Mouse (Mus musculus) thymus, postnatal 10 days (tissue): ENCODE results near the gene Flt1.
A peak's percentile ranks its signal among the peaks of the same experiment; 100 is the strongest.

Source experiments
- DNase-seq, 2 experiments: peaks; one replicate each; pipeline ENCODE4 v3.0.0; 2021; ENCODE audit warnings: low spot score in 2 of 2

The Flt1 gene

DNA sequence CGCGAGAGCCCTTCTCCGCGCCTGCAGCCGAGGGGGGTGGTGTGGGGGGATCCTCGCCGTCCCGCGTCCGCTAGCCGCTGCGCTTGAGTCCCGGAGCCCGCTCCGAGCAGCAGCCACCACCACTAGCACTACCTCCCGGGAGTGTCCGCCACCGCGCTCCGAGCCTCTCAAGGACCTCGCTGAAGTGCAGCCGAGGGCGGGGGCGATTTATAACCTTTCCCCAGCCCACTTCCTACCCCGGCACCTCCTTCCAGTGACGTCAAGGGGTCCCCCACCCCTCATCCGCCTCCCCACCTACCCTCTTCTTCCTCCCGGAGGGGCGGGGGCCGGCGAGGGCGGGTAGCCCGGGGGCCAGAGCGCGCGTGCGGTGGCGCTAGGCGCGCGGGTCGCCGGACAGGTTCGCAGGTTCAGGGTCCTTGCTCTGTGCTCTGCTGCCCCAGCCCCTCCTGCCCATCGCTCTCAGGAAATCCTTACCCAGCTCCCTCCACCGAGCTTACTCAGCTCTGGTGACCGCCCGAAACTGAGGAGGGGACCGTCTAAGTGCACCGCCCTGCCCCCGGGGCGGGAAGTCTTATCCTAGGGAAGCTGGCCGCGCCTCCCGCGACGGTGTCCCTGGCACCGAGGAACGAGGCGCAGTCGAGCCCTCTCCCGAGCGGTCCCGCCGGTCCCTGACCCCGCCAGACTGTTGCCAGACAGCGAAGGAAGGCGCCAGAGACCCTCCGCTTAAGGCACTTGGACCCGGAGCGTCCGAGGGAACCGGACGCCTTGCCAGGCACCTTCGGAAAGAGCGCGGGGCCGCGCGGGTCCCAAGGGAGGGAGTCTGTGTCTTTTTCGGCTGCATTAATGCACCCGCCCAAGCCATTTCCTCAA, at the start of gene Flt1:
Gene Flt1, minus strand, starts transcription at position 181 of the 870 bp plus-strand sequence.
- no peak for DNase-seq

DNA sequence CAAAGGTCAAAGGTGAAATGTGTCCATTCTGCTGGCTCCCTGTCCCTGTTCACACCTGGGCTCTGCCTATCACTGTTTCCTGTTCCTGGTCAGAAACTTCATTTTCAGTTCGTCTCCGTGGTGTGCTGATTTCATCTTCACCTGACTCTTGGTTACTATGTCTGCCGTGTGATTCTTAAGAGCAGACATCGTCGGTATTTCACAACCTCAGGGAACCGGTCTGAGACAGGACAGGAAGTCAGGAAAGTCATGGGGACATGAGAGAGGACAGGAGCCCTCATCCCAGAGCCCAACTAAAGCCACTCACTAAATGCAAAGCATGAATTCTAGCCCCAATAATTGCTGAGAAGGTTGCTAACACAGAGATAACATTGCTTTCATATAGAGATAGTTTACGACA, 49.4 kb upstream of the Flt1 start:
- no peak for DNase-seq

GRCm38 (mm10) chr5:147769918-147770317, 44.1 kb upstream of the Flt1 start:
- no peak for DNase-seq

DNA sequence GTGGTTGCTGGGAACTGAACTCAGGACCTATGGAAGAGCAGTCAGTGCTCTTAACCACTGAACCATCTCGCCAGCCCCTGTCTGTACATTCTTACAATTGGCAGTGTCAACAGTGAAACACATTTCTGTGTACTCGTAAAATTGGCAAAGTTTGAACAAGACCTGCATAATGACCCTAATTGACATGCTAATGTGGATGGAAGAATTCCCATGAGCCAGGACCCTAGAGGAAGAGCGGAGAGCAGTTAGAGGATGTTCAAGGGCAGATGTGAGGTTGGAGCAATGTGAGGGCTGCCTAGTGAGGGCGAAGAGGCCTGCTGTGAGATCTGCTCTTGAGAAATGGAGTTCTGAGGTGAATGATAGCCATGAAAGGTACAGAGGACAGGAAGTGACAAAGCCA, 38.2 kb upstream of the Flt1 start:
- DNase-seq, result no peak

- DNase-seq, result no peak
Measured at GRCm38 (mm10) chr5:147761984-147762383, 36.2 kb upstream of the Flt1 start.

GRCm38 (mm10) chr5:147761275-147761674, 35.5 kb upstream of the Flt1 start:
- no peak for DNase-seq

GRCm38 (mm10) chr5:147758640-147759319, 33.0 kb upstream of the Flt1 start:
- DNase-seq, result no peak

DNA sequence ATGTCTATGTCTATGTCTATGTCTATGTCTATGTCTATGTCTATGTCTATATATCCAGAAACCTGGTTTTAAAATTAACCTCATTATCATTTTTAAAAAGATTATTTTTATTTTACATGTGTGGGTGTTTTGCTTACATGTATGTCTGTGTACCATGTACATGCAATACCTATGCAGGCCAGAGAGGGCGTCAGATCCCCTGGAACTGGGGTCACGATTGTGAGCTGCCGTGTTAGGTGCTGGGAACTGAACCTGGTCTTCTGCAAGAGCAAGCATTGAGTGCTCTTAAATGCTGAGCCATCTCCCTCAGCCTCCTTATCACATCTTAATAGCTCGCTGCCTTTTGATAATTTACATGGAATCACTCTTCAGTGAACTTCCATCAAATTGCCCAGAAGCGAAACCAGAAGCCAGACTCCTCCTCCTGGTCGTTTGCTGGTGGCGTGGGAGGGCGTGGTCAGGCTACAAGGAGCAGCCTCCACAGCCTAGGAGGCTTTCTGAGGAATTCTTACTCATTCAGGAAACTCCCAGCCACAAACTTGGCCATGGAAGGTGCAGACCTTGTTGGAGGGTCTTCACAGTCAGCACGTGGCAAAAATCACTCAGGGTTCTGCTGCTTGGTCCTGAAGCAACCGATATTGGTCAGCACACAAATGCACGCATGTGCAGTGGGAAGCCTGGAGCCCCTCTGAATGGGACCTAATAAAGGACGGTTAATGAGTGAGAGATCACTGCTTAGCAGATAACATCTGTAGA, 32.2 kb upstream of the Flt1 start:
- DNase-seq, result no peak

- DNase-seq, result no peak
Measured at GRCm38 (mm10) chr5:147752914-147753341, 27.1 kb upstream of the Flt1 start.

GRCm38 (mm10) chr5:147751673-147752130, 25.9 kb upstream of the Flt1 start:
- no peak for DNase-seq

- DNase-seq, result no peak
Measured at GRCm38 (mm10) chr5:147749972-147750371, 24.2 kb upstream of the Flt1 start.

DNA sequence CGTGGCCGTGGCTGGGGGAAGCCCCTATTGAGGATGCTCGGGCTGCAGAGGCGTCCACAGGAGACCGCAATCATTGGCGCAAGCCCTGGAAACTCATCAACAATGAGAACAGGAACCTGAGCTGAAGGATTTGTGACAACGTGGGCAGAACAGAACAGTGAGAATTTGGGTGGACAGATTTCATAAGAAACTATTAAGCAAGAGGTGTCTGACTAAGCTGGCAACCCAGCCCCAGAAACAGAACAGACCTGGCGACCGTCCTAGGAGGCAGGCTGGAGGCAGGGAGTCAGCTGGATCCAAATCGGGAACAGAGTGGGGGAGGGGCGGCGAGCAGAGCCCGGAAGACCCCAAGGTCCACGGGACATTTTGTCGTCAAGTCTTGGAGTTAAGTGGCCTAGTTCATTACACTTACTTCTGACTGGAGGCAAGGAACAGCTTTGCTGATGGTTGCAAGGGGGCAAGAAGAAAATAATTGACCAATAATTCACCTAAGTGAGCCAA, 22.3 kb upstream of the Flt1 start:
- no peak for DNase-seq

DNA sequence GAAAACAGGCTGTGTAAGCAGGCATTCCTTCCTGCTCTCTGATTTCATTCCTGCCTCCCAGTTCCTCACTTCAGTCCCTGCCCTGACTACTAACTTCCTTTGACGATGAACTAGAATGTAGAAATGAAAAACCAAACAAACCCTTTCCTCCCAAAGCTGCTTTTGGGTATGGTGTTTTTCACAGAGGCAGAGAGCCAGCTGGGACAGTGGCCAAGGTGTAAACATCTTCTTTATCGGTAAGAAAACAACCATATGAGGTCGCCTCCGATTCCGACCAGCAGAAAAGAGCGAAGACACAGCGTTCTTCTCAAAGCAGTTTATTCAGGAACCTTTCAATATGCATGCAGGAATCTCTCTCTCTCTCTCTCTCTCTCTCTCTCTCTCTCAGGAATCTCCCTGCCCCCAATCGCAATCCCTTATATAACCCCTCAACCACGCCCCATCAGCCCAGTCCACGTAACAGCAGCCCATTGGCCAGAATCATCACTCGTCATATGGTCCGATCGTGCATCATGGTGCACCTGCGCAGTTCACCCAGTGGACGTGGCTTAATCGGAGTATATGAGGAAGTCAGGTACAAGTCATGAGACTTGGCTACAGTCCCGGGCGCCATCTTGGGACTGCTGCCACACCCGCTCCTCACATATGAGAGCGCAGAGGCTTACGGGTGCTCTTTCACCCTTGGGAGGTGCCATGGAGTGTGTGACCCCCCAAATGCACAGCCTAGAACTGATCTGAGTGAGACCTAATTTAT, 19.3 kb upstream of the Flt1 start:
- no peak for DNase-seq

- DNase-seq, result no peak
Measured at GRCm38 (mm10) chr5:147742468-147743111, 16.8 kb upstream of the Flt1 start.

- DNase-seq, result no peak
Measured at GRCm38 (mm10) chr5:147736766-147737280, 11.0 kb upstream of the Flt1 start.

GRCm38 (mm10) chr5:147733682-147734081, 7.9 kb upstream of the Flt1 start:
- peak in 1 of 2 experiments; percentile 23 for DNase-seq

DNA sequence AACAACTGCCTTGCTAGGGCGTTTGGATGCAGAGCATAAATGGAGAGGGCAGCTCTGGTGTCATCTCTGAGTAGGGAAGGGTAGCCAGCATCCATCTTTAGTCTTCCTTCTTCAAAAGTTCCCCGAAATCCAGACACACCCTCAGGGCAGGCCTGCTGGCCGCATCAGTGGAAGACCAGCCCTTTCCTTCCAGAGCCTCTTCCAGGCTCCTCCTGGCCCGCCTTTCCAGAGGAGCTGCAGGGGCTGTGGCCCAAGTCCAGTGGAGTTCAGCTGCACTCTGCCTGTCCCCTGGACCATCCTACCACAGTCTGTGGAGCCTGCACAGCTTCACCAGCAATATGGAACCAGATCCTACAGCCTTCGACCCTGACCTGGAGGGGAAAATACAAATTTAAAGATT, 7.1 kb upstream of the Flt1 start:
- DNase-seq, result no peak

DNA sequence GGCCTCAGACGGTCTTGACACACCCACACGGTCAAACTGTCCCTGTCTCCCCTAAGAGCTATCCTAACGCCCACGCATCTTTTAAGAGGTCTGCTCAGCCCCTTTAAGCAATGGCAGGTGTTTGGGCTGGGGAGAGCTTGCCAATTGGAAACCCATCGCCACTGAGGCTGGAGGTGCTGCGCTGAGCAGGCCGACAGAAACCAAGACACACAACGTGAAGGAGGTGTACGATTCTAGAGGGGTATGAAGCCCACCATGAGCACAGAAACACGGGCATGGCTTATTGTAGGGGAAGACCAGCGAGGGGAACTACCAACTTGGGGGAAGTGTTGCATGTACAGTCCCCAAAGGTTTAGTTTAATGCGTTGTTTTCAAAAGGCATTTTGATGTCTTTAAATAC, 1.7 kb upstream of the Flt1 start:
- no peak for DNase-seq

- DNase-seq, result no peak
Measured at GRCm38 (mm10) chr5:147726701-147727393, 1.0 kb upstream of the Flt1 start.
